Mouse (Mus musculus): ENCODE measurements around the gene Ranbp3l.
A peak's percentile ranks its signal among the peaks of the same experiment; 100 is the strongest.

The Ranbp3l gene

DNA sequence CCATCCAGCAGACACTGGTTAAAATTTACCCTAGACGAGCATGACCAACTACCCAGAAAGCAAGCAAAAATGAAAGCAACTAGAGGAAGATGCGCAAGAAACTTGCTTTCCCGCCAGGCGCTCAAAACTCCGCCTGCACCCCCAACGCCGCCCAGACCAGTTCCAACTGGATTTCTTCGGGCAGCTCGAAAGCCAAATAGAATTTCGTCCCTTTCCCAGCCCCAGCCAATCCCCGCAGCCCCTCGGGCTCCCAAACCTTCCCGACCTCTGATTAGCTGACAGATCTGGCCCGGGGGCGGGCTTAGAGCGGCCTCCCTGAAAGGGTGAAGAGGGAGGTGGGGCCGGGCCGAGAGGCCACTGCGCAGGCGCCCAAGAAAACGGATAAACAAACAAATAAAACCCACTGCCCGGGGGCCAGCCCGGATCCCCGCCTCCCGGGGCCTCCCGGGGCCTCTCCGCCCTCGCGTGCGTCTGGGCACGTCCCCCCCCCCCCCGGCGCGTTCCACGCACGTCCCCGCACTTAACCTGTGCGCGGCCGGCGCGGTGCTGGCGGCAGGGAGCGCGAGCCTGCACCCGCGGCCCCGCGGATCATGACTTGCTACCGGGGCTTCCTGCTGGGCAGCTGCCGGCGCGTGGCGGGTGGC is 103.3 kb downstream of the Ranbp3l start, which contains the start of gene Nadk2:
Gene Nadk2 (plus strand): TSS at position 349 of the 644 bp plus-strand sequence.
- DNase-seq (ENCODE audit: low read depth, low spot score): peak; percentile 100

DNA sequence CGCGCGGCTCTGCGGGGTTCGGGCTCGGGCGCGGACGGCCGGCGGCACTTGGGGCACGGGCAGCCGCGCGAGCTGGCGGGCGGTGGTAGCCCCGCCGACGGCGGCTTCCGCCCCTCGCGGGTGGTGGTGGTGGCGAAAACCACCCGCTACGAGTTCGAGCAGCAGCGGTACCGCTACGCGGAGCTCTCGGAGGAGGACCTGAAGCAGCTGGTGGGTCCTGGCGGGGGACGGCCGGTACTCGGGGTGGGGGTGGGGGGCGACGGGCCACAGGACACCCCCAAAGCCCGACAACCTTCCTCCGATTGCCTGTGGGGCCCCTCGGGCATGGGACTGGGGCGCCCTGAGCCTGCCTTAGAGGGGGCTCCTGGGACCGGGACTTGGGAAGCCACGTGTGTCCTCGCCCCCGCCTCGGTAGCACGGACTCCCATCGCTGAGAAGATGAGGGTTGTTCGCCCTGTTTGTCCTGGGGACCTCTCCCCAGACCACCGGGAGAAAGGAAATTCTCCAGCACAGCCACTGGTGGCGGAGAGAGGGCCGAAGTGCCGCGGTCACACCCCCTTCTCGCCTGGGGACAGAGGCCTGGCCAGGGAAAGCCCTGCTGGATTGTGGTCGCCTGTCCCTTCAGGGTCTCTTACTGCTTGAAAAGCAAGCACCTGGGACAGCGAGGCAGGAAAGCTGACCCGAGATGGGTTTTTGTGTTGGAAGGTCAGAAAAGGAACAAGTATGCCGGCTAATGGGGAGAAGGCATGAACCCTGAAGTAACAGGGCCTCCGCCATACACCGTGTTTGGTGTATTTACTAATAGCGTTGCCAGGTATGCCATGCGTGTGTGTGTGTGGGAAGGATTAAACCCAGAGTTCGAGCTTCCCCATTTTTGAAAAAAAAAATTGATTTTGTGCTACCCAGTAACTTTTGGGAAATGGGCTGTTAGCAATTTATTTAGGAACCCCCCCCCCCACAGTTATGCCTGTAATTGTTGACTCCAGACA is 104.1 kb downstream of the Ranbp3l start:
- peak; percentile 55 for DNase-seq (ENCODE audit: low read depth, low spot score)

- peak; percentile 61 for DNase-seq (ENCODE audit: low read depth, low spot score)
Observed at GRCm38 (mm10) chr15:9072630-9073029, 104.9 kb downstream of the Ranbp3l start.

DNA sequence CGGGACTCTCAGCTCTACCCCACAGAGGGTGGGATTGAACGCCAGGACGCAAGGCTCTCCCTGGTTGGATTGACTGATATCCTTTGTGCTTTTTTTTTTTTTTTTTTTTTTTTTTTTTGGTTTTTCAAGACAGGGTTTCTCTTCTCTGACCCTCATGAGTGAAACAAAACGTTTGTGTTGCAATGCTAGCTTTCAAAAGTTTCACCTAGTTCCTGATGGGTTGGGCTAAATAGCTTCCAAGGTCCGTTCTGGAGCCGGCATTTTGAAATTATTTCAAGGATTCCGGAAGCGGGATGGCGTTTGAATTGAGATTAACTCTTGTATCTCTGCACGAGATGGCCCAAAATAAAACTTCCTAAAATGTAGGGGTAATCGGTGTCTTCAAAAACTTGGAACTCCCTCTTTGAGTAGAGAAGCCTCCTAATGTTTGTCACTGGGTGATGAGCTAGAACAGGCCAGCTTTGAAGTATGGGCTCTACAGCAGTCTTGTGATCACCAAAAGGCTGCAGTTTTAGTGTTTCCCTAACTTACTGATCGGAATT is 105.4 kb downstream of the Ranbp3l start:
- no peak for DNase-seq (ENCODE audit: low read depth, low spot score)

GRCm38 (mm10) chr15:9073684-9074083 is 105.9 kb downstream of the Ranbp3l start:
- DNase-seq (ENCODE audit: low read depth, low spot score): no peak

GRCm38 (mm10) chr15:9074139-9074538 is 106.4 kb downstream of the Ranbp3l start:
- peak; percentile 30 for DNase-seq (ENCODE audit: low read depth, low spot score)

- peak; percentile 89 for DNase-seq (ENCODE audit: low read depth, low spot score)
Observed at GRCm38 (mm10) chr15:9074671-9075070, 106.9 kb downstream of the Ranbp3l start.

DNA sequence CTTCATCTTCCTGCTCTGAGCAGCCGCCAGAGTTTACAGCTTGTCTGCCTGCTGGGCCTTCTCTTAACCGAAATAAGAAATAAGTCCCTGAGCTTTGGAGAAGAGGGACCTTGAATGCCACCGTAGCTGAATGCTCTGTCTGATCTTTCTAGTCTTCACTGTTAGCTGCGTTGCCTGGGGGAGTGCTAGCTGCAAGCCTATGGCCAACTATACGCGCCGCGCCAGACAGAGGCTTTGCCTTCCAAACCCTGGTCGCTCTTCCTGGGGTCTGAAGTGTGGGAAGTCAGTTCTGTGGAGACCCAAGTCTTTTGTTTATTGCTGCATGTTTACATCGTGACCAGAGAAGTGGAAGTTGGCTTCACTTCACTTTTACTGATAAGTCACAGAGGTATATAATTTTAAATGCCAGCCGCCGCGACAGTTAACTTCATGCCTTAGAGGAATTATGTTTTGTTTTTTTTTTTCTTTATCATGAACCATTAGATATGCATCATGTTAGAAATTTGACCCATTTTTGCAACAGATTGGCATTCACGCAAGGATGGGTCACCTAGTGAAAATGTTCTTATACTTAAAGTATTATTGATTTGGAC is 108.0 kb downstream of the Ranbp3l start:
- no peak for DNase-seq (ENCODE audit: low read depth, low spot score)

GRCm38 (mm10) chr15:9078481-9079300 is 110.9 kb downstream of the Ranbp3l start:
- no peak for DNase-seq (ENCODE audit: low read depth, low spot score)

DNA sequence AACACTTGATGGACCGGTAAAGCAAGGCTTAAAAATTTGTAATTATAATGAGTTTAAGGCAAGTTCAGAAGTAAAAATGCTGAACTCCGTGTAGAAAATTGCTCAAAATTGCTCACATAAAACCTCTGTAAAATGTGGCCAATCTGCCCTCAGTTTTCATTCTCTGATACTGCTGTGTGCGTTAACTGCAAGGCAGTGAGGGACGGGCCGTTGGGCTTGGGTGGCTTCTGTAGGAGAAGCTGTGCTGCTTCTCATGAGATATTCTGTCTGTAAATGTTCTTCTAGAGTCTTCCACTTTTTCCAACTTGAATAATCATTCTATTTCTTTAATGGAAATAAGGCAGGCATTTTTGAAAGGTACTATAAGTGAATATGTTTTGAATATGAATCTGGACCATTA is 111.9 kb downstream of the Ranbp3l start:
- no peak for DNase-seq (ENCODE audit: low read depth, low spot score)

GRCm38 (mm10) chr15:9080206-9080605 is 112.5 kb downstream of the Ranbp3l start:
- no peak for DNase-seq (ENCODE audit: low read depth, low spot score)

GRCm38 (mm10) chr15:9081294-9081693 is 113.5 kb downstream of the Ranbp3l start:
- DNase-seq (ENCODE audit: low read depth, low spot score): no peak

DNA sequence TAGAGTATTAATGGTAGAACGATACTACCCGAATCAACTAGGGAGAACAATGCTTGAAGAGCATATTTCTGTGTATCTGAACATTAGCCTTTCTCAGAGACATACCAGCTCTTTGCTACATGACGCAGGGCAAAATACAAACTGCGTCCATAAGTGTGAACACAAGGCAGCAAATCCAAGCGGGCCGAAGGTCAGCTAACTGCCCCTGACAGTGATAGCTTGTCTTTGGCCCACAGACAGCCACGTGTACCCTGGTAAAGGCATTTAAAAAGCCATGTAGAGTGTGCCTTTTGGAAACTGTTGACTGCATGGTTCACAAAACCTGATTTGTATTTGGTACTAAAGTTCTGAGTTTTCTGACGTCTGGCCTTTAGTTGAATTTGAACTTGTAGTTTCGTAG is 115.0 kb downstream of the Ranbp3l start:
- no peak for DNase-seq (ENCODE audit: low read depth, low spot score)

- DNase-seq (ENCODE audit: low read depth, low spot score): no peak
Observed at GRCm38 (mm10) chr15:9086813-9087212, 119.1 kb downstream of the Ranbp3l start.

DNA sequence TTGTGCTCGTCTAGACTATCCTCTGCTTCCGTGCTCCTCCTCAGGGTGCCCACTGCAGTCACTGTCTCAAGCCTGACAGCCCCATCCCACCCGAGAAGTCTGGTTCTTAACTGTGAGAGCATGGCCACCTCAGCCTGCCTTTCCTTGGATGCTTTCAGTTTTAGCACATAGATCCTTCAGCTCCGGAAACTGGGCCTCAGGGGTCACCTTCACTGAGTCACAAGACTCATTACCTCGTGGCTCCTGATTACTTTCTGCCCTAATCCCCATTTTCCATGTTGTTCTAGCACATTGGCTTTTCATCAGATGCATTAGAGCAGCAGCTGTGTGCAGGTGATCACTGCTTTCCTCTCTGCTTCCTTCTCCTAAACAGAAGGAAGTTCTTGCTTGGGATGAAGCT is 119.7 kb downstream of the Ranbp3l start:
- DNase-seq (ENCODE audit: low read depth, low spot score): no peak

- DNase-seq (ENCODE audit: low read depth, low spot score): no peak
Observed at GRCm38 (mm10) chr15:9087895-9088682, 120.3 kb downstream of the Ranbp3l start.

- no peak for DNase-seq (ENCODE audit: low read depth, low spot score)
Observed at GRCm38 (mm10) chr15:9088683-9089072, 120.9 kb downstream of the Ranbp3l start.

- DNase-seq (ENCODE audit: low read depth, low spot score): no peak
Observed at GRCm38 (mm10) chr15:9089136-9089720, 121.5 kb downstream of the Ranbp3l start.

DNA sequence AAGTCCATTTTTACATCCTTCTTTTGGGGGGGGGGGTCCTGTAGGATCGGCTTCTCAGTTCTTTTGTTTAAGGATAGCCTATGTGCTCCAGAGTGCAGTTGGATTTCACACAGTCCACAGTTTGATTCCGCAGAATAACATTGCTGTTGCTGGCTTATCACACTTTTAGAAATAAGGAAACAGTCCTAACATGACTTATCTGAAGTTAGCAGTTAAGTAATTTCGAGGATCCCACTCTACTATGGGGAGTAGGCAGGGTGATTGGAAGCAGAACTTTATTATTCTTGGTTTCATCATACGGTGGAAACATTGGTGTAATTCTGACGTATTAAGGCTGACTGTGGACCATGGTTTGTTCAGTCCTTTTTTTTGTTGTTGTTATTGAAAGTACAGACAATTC is 122.9 kb downstream of the Ranbp3l start:
- DNase-seq (ENCODE audit: low read depth, low spot score): no peak
